In genomic region chr6:83866954-83867597, GRCm38 (mm10) we compare ENCODE assay signal across 8 mouse cellular contexts. TPM values are rescaled to one million over a fixed set of nuclear protein-coding genes. Genes with fewer than 3 reads are reported as not detected.
DNase-seq lines count a peak whose midpoint lies in the region; ATAC-seq and TF ChIP-seq lines count a peak whose summit lies in the region.

TSS of gene Zfp638 (plus strand) at chr6:83867109.

- DNase-seq in gastrocnemius, postnatal 10 days, result peak; percentile 90
- peak; percentile 94 for DNase-seq in induced T-regulatory cell, adult 2 months (ENCODE audit: low read depth)
- peak; percentile 71 to 96 for DNase-seq in left cerebral cortex, adult 9 months (ENCODE audit: low spot score in 2 of 2)
- DNase-seq in right cerebral cortex, postnatal 14 days, result peak; percentile 89
- DNase-seq in urinary bladder, postnatal 36 days (ENCODE audit: low spot score in 2 of 2), result peak; percentile 93 to 95

- TF ChIP-seq CTCF in cortical plate, adult 2 months (IDR thresholded peaks at IDR 0.05; ENCODE audit: extremely low read depth, insufficient read depth, low read length), result no peak

- ATAC-seq in activated CD4-positive, CD25-positive, alpha-beta regulatory T cell, adult 4 months, result peak; percentile 83
- ATAC-seq in megakaryocyte progenitor cell, adult 5-6 weeks (replicated peaks; ENCODE audit: poor library complexity), result peak; percentile 90

- peak within 1 kb of the TSS; percentile 85; the same call in 1 of the 2 replicates for H3K27ac ChIP-seq in cortical plate, adult 2 months (ENCODE audit: insufficient read depth, low read length)

- no peaks in the 10 kb centered on the region for H3K4me1 ChIP-seq in cortical plate, adult 2 months (ENCODE audit: control insufficient read depth, insufficient read depth, low read length)

- peak within 1 kb of the TSS; percentile 74 for H3K4me3 ChIP-seq in cortical plate, adult 2 months (ENCODE audit: insufficient read depth, low read length)

- peak; percentile 69; the same call in 1 of the 2 replicates for TF ChIP-seq POLR2A in cortical plate, adult 2 months (IDR thresholded peaks at IDR 0.05; ENCODE audit: extremely low read depth, insufficient read depth, low read length)

RNA-seq across cellular contexts. Expression of gene Zfp638, which starts in this region (rescaled TPM):
- 100 to 1,000 TPM; 114 to 116 TPM for polyA plus RNA-seq in activated CD4-positive, CD25-positive, alpha-beta regulatory T cell, adult 4 months (2017; shearing (Covaris generic))
- polyA plus RNA-seq in cortical plate, adult 2 months (2012; rRNA removed), result 50.8 and 58.4 TPM in 2 replicates
- 10 to 100 TPM; 40.3 to 62.3 TPM for total RNA-seq in gastrocnemius, postnatal 10 days (2021)
- total RNA-seq in megakaryocyte progenitor cell, adult 5-6 weeks (2015), result 142 and 181 TPM in 2 replicates
- 114 and 156 TPM in 2 replicates for total RNA-seq in megakaryocyte progenitor cell, adult 5-6 weeks (2017)

Comparison
In these comparisons a context has a peak if more than half of its experiments do, and no peak if none do; other contexts are left out.
1. Peak in every context shown above with its lines: DNase-seq, ATAC-seq, H3K4me3 ChIP-seq and H3K27ac ChIP-seq.